Mouse (Mus musculus) mesoderm, embryonic 11.5 days (tissue): ENCODE results near the gene Hipk1.
A peak's percentile ranks its signal among the peaks of the same experiment; 100 is the strongest.

Source experiments
- DNase-seq: peaks from one replicate; pipeline ENCODE4 v3.0.0-alpha.2; 2012; ENCODE audit warnings: low read depth, low spot score

Gene Hipk1

DNA sequence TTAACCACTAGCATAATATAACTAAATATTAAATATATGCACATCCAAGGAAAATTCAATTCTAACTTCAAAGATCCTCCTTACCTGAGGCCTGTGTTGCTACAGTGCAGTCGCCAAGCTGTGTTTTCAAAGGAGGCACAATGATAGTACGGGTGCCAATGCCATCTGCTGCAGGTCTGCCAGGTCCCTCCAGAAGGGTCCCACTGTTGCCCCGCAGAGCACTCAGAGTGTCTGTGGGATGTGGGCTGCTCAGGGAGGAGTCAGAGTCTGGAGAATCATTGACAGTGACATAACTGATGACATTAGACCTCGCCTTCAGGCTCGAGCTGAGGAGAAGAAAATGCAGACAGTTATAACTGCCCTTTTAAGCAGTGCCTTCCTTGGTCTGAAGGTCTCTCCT, 44.7 kb downstream of the Hipk1 start:
- no peak for DNase-seq

DNA sequence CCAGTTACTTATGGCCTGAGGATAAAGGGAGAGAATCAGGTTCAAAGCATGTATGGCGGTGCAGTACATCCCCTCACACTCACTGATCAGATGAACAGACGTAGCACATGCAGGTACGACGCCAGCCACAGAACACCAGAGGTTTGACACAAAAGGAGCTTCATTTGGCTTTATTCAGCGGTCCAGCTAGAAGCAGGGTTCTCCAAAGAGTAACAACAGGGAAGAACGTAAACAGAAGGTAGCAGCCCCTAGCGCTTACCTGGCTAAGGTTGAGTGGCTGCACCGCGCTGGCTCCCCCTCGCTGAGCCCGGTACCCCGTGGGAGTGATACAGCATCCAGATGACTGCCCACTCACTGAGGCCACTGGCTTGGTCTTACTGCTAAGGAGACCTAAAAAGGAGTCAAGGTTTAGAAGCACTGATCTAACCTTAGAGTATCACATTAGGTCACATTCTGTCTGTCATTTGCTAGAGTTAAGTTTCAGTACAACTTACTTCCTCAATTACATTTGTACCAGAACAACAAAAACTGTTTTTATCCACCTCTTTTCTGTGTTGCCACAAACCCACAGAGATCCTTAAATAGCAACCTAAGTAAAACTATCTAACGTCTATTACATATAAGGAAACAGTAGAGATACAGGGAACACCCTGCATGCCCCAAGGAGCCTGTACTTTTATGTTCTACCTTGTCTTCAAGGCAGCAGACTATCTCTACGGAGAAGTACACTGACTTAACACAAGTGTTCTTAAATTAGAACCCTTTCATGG, 46.2 kb downstream of the Hipk1 start:
- DNase-seq, result no peak

DNA sequence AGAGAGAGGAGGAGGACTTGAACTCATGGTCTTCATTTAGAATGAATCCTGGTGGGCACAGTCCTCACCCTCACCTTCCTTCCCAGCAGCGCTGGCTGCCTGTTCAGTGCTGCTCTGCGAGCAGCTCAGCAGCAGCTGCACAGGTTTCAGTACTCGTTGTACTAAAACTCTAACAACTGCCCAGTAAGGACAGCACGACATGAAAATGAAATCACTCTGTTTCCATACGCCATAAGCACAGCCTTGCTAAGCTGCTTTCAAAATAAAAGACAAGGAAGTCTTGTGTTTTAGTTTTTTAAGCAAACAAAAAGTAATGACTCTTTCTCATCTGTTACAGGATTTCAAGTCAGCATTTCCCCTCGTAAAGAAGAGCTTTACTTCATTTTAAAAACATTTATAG, 48.2 kb downstream of the Hipk1 start:
- no peak for DNase-seq

DNA sequence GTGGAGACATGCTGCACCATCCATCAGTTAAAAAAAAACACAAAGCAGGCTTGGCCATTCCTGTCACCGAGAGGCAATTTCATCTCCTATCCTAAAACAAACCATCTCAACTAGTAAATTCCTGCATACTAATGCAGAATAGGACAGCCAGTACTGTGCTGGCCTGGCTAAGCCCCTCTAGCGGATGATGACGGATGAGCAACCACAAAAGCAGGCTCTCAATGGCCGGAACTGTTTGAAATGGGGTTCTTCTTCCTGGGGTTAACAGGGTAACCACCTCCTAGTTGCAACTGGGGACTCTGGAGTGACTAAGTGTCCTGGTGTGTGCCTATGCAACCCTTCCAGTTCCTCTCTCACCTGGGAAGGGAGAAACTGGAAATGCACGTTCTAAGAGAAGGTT, 51.0 kb downstream of the Hipk1 start:
- peak; percentile 37 for DNase-seq

DNA sequence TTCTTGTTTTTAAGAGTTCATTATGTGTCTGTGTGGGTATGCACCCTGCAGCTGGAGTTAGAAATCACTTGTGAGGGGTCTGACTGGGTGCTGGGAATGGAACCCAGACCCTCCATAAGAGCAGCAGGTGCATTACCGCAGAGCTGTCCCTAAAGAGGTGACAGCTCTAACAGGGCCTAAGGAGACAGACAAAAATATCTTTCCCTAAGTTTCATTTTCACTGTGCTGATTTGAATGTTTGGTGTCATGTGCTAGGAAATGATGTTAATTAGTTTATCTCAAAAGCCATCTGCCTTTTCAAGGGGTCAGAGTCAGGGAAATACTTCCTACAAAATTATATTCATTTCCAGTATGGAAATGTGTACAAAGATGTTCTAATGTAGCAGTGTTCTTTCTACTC, 52.0 kb downstream of the Hipk1 start, which contains the start of gene Gm10964:
Gm10964 (plus strand) TSS at position 38 of the 400 bp plus-strand sequence.
- DNase-seq, result no peak

DNA sequence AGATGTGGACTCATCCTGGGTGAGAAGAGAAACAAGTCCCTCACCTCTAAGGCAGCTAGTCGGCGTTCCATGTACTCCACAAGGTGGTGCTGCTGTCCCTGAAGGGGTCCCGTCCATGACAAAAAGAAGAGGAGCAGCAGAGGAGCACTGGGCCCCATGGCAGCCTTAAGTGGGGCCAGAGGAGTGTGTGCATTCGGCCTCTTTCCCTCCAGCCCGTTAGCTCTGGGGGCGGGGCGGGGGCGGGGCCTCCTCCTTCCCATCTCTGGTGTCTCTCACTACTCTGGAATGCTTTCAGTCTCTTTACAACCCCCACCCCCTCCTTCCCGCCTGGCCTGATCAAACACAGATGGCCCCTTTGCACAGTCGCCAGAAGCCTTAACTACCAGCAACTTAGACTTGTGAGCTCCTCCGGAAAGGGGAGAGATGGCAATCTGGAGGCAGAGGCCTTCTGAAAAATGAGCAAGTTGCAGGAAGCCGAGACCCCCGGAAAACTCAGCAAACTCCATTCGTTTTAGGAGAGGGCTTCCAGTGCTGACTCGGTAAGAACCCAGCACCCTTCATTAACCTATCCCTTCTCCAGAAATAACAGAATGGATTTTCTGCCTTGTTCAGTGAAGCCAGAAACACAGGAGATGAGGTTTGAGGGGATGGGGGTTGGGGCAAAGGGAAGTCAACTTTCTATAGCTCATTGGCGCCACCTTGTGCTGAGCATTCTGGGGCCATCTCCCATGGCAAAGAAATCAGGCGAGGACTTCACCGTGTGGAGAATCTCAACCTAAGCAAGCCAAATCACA, 53.4 kb downstream of the Hipk1 start, which contains the start of gene Olfml3:
Olfml3 (minus strand) TSS at position 224 of the 794 bp plus-strand sequence.
- peak; percentile 92 for DNase-seq

DNA sequence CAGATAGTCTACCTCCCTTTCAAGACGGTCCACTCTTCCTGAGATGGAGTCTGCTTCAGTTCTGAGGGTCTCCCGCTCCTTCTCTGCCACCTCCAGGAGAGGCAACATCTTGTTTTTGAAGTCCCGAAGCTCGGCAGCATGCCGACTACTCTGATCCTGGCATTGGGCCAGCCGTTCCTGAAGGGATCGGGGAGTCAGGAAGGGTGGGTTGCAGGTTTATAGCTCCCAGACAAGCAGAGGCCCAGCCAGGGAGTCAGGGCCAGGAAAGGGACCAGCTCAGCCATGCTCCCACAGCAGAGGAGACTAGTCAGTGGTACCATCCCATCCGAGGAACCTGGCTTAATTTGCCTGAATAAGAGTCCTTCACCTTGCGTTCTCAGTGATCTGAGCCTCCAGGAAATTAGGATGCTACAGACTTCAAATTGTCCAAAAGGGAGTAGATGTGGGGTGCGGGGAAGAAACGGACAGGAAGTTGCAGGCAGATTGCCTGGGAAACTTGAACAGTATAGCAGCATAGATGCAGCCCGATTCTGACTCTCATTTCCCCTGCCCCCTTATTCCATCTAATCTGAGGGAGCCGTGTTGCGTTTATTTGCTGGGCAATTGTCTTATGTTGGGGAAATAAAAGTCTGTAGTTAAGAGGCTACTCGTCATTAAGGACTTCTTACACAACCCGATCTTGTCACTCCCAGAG, 54.2 kb downstream of the Hipk1 start:
- DNase-seq, result no peak

DNA sequence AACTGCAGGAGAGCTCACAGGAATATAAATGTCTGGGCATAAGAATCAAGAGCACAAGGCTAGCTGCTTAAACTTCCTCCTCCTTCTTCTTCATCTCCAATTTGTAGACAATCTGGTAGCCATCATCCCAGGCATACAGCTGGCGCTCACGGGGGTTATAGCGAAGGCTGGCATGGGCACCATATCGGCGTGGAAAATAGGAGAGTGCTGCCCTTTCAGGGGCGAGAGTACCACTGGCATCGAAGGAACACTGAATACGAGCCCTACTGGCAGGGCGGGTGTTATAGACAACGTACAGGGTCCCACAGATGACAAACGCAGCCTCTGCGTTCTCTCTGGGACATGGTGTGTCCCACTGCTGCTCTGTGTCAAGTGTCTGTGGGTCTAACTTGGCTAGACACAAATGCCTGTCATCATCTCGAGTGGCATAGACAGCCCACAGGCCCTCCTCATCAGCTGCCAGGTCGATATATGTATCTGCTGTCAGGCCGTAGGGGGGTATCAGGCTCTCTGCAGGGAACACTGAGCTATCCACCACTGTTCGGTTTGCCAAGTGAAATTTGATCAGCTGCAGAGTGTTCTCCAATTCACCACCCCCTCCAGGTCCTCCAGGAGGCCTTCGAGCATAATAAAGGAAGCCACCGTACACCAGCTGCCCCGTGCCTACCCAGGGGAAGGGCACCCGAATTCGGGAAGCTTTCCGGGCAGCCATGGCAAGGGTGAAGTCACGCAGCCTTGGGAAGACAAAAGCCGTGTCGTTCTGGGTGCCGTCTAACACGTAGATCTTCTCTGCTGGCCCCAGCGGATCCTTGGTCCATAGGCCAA, 55.4 kb downstream of the Hipk1 start:
- no peak for DNase-seq

DNA sequence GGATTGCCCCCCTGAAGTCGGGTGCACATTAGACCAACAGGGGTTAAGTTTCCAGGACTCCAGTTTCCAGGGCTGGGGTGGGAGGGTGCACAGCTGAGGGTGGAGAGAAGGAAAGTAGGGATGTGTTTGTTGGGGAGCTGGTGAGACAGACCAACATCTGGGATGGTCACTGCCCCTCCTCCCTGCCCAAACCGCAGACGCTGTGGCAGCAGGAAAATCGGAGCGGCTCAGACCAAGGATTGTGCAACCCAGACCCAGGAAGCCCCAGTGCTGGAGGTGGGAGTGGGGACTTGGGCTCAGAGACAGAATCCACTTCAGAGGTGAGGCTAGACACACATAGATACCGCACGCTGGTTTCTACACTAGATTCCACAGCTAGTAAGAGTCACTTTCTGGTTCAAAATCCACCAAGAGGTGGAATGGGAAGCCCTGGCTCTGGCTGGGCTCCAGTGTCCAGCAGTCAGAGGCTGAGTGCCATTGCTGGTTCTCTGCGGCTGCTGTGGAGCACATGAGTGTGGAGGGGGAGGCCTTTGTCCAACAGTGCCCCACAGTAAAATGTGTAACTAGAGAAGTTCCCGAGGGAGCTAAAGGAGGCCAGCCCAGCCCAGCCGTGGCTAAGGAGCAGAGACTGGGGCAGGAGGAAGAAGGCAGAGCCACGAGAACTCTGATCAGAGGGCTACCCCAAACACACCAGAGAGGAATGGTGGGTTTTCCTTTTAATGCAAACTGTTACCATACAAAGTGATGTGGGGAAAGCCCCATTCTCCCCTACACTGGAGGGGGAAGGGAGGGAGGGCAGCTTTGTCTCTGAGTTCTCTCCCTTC, 56.5 kb downstream of the Hipk1 start:
- DNase-seq, result peak; percentile 64

DNA sequence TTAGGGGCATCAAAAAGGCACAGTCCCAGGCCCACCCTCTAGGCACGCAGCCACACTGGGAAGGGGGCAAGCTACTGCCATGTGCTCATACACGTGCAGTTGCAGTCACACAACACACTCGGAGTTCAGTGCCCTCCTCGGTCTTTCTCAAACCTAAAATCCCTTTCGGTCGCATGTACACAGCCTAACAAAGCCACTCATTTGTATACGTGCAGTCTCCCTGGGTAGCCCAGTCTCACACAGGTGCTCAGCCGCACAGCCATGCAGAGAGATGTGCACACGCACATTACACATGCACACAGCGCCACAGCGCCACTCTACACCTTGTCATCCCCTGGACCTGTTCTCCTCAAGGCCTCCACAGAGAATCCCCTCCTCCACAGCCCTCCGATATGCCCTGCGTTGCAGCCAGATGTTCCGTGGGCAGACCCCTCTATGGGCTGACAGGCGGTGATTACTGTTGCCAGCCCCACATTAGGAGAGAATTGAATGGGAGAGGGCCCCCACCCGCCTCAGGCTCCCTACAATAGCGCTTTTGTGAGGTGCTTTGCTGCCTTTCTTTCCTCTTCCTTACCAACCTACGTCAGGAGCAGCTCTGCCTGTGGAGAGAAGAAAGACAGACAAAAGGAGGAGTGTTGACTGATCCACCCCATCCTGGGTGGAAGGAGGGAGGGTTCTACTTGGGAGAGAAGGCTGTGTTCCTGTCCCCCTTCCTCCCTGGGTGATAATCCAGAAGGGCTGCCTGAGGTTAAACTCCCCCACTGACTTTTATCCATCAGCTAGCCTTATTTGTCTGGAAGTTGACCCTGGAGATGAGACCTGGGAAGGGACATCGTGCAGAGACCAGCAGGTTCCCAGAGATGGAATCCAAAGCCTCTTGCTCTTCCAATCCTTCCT, 57.3 kb downstream of the Hipk1 start:
- peak; percentile 61 for DNase-seq

DNA sequence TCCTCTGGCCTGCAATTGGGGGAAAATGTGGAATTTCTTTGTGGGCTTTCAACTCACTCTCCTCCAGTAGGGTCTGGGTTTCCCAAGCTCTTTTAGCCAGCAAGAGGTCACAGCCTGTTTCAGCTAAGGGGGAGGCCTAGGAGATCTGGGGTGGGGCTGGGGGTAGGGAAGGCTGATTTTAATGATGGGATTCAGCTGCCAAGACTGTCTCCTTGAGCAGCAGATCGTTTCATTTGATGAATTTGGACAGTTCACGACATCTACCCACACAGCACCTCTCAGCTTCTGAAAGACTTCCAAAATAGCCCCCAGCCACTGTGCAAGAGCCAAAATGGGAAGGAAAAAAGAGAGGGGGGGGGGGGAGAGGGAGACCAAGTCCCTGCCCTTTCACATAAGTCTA, 58.2 kb downstream of the Hipk1 start:
- DNase-seq, result no peak

DNA sequence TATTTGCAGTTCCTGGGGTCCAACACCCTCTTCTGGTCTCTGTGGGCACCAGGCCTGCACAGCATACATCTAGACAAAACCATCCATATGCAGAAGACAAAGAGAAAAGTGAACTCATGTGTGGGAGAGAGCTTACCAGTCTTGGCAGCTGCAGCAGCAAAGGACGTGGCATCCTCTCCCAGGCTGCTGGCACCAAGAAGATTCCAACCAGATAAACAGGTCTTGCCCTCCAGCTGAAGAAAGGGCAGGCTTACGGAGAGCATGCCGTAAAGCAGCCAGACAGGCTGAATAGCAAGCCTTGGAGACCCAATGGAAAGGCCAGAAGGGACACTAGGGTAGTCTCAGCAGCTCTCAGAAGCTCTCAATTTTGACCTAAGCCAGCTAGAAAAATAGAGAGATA, 59.2 kb downstream of the Hipk1 start:
- DNase-seq, result no peak

DNA sequence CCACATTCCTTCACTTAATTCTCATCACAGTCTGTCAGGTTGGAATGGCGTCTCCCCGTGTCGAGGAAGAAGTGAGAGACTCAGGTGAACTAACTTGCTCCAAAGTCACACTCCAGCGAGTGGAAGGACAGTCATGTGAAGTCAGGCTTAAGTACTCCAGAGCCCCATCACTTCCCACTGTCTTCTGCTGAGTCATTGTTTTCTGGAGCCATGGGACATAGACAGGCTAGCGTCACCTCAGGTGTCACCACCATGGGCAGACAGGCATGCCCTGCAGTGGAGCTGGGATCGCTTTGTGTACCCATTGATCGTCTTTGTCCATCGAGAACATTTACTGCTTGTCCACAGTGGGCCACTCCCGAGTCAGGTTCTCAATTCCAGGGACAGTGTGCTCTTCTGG, 61.5 kb downstream of the Hipk1 start:
- no peak for DNase-seq

DNA sequence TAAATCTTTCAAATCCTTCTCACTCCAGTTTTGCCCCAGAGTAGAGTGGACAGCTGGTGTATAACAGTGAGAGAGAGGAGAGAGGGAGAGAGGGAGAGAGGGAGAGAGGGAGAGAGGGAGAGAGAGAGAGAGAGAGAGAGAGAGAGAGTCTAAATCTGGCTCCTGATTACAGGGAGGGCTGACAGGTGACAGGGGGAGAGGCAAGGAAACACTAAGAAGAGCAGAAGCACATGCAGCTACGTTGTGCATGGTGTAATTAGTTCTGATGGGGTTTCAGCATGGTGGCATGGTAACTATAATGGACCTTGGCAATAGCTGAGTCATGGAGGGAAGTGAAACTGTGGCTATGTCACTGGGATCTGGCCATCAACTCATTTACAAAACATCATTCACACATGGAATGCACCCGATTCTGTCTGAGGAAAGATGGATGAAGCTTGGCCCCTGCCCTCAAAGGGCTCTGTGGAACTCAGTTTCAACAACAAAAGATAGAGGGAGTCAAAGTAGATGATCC, 63.5 kb downstream of the Hipk1 start:
- no peak for DNase-seq

DNA sequence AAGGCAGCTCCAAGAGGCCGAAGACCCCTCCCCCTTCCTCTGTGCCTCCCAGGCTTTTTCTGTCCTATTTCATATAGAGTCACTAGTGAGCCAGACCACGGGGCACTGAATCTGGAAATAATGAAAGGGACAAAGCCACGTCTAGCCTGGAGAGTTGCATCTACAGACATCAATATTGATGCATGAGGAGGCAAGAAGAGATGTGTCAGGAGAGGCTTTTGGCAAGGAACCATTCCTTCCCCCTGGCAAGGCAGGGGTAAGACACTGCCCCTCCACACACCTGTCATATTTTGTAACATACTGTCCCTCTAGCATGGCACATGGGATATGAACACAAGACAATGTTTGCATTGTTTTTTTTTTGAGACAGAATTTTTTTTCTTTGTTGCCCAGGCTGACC, 64.7 kb downstream of the Hipk1 start:
- no peak for DNase-seq

DNA sequence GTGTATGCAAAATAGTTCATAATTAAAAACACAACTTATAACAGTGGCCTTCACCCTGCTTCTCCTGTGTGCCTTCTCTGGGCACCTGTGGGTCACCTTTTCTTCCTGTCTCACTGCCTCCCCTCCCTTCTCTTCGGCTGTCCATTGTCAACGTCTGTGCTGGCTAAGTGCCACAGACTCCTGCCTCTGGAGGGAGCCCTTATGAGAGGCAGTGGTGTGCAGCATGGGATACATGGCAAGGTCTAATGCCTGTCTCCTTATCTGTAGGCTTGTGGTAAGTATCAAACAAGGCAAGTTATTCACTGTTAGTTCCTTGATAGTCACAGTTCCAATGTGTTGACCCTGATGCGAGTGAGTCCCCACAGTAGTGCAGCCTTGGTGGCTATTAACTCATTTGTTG, 67.2 kb downstream of the Hipk1 start:
- DNase-seq, result no peak

DNA sequence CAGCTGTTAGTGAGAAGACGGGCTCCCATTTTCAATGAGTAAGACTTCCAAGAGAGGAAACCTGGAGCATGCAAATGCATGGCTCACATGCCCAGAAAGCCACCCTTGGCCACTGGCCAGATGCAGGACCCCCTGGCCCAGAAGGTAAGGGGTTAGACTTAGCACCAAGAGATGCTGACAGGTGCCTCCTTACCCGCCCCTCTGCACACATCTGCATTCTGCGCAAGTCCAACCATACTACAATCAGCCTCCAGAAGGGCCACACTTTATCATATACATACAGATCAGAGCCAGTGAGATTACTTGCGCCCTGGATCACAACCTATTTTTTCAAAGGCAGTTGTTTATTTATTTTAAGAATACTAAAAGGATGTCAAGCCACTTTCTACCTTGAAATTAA, 72.6 kb downstream of the Hipk1 start:
- DNase-seq, result no peak

DNA sequence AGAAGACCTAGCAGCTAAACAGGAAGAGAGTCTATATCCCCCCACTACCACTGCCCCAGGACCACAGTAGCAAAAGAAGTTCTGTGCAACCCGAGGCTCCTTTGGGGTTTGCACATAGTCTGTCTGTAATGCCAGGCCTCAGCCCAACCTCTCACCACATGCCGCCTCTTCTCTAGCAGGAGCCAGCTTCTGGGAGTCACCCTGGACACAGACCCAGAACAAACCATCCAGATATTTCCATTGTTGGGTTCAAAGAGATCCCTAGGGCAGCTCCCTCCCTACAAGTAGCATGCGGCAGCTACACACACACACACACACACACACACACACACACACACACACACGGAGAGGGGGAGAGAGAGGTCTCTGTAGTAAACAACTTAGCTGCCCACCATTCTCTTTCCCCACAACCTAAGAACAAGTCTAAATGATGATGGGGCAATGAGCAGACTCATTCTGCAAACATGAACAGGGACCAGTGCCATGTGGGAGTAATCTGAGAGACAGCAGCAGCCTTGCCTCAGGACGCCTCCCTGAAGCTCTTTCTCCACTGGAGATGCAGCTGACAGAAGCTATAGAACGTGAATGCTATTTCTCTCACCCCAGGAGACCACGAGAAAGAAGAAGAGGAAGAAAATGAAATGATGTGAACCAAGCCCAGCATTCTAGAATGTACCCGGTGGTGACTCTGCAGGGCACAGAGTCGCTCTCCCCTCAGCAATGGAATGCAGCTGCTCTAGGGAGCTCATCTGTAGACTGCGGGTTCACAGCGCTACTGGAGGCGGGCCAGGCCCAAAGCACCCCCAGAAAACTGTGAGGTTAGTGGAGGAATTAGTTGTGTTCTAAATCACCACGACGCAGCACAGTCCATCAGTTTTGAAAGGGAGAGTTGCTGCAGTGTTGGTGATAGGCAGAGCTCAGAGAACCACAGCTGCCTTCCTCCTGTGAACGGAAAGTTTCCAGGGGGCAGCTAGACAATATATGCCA, 74.3 kb downstream of the Hipk1 start:
- no peak for DNase-seq
